Mouse (Mus musculus) brain, adult 10 weeks (tissue): ENCODE measurements around the gene Pira2. TPM values are rescaled to one million over a fixed set of nuclear protein-coding genes. Genes with fewer than 3 reads are reported as not detected.

ENCODE experiments used
- polyA plus RNA-seq: library from polyadenylated mRNA; stranded (reverse); fragments of 350-450 nt; fragmentation: Illumina TruSeq; extraction: RNeasy Lipid Tissue Mini Kit (QIAGEN cat#74804); gene quantifications from one replicate; pipeline ENCODE4 v1.2.3, GENCODE M21; 2015; ENCODE audit warnings: low read depth, low replicate concordance

The Pira2 gene
- polyA plus RNA-seq: not detected

GRCm38 (mm10) chr7:3844951-3845350 lies at the start of gene Pira2:
TSS of gene Pira2 (minus strand) at chr7:3845051.

GRCm38 (mm10) chr7:3825599-3825998 lies 19.3 kb downstream of the Pira2 start, which contains the start of gene Gm15448:
TSS of gene Gm15448 (minus strand) at chr7:3825687.

Other genes starting within 250 kb of the Pira2 start
- gene Oscar, start 228.9 kb downstream of the Pira2 start, polyA plus RNA-seq: 1.7 TPM
- gene Ndufa3, start 227.7 kb downstream of the Pira2 start, polyA plus RNA-seq: 620 TPM
- 40.2 TPM for gene Tfpt, start 215.1 kb downstream of the Pira2 start, polyA plus RNA-seq
- 72.0 TPM for gene Prpf31, start 215.1 kb downstream of the Pira2 start, polyA plus RNA-seq
- 33.7 TPM for gene Cnot3, start 199.8 kb downstream of the Pira2 start, polyA plus RNA-seq
- gene Leng1, start 179.2 kb downstream of the Pira2 start, polyA plus RNA-seq: 7.5 TPM
- gene Tmc4, start 167.5 kb downstream of the Pira2 start, polyA plus RNA-seq: 8.5 TPM
- gene Tsen34, start 152.2 kb downstream of the Pira2 start, polyA plus RNA-seq: 86.0 TPM
- gene Mboat7, start 151.5 kb downstream of the Pira2 start, polyA plus RNA-seq: 144 TPM
- 900 TPM for gene Rps9, start 141.1 kb downstream of the Pira2 start, polyA plus RNA-seq
- gene Pirb, start 124.7 kb downstream of the Pira2 start, polyA plus RNA-seq: 0.28 TPM
- gene Gm15448, start 19.4 kb downstream of the Pira2 start, polyA plus RNA-seq: not detected
- not detected for gene Gm14548, start 53.1 kb upstream of the Pira2 start, polyA plus RNA-seq
- gene Lilra6, start 70.5 kb upstream of the Pira2 start, polyA plus RNA-seq: not detected
- 9.6 TPM for gene Lair1, start 218.2 kb upstream of the Pira2 start, polyA plus RNA-seq